Mouse (Mus musculus) brain, embryonic 14.5 days (tissue): ENCODE measurements around the gene Rab8a. TPM values are rescaled to one million over a fixed set of nuclear protein-coding genes. Genes with fewer than 3 reads are reported as not detected.
A peak's percentile ranks its signal among the peaks of the same experiment; 100 is the strongest.

ENCODE experiments used
- DNase-seq: peaks from one replicate; pipeline ENCODE4 v3.0.0-alpha.2; 2011; ENCODE audit warnings: low read depth
- CTCF ChIP-seq: fragments of 200-500 bp; IDR thresholded peaks from 2 replicates; pipeline ENCODE4 v1.5.1; 2012; ENCODE audit warnings: inconsistent platforms, mild to moderate bottlenecking, moderate library complexity, borderline replicate concordance; ENCODE audit not compliant: insufficient read depth, insufficient read length; ENCODE audit errors: extremely low read depth
- POLR2A ChIP-seq: fragments of 200-500 bp; IDR thresholded peaks from 2 replicates; pipeline ENCODE4 v1.6.1; 2012; ENCODE audit warnings: mild to moderate bottlenecking, inconsistent platforms, borderline replicate concordance; ENCODE audit not compliant: poor library complexity, insufficient read depth, insufficient read length, severe bottlenecking; ENCODE audit errors: extremely low read depth
- polyA plus RNA-seq: library from polyadenylated mRNA; depleted of rRNA; stranded (reverse); fragments of >200 nt; gene quantifications from 2 replicates; pipeline ENCODE4 v1.2.3, GENCODE M21; 2012

Rab8a gene
- polyA plus RNA-seq, 1 experiment, result 92.0 TPM

GRCm38 (mm10) chr8:72151418-72152078 lies 9.5 kb upstream of the Rab8a start:
- DNase-seq, result no peak
- TF ChIP-seq CTCF (no peak), POLR2A (no peak)

DNA sequence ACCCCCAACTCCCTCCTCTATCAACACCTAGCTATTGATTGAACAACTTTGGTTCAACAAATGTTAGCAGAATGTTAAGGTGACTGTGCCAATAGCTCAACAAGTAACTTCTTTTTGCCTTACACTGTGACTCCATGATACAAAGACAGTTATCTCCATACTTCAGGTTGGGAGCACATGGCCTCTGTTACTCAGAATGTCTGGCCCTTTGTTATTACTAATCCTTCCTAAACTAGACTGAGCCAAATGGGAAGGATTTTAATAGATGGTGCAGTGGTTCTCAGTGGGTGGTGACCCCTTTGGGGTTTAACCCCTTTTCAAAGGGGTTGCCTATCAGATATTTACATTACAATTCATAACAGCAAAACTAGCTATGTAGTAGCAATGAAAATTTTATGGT lies 7.6 kb upstream of the Rab8a start:
- no peak for DNase-seq
- TF ChIP-seq POLR2A, result no peak
- no peak for TF ChIP-seq CTCF

DNA sequence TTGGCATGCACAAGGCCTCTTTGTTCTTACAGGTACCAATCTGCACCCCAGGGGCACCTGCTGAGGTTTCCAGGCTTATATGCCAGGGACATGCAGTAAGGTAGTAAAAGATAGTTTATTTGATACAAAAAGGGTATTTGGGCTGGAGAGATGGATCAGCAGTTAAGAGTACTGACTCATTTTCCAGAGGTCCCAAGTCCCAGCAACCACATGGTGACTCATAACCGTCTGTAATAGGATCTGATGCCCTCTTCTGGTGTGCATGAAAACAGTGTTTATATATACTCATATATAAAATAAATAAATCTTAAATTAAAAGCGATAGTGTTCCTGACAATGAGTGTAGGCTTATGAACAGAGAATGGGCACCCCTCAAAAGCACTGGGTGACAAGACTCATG lies 2.9 kb upstream of the Rab8a start:
- no peak for TF ChIP-seq POLR2A
- TF ChIP-seq CTCF, result no peak
- DNase-seq, result no peak

DNA sequence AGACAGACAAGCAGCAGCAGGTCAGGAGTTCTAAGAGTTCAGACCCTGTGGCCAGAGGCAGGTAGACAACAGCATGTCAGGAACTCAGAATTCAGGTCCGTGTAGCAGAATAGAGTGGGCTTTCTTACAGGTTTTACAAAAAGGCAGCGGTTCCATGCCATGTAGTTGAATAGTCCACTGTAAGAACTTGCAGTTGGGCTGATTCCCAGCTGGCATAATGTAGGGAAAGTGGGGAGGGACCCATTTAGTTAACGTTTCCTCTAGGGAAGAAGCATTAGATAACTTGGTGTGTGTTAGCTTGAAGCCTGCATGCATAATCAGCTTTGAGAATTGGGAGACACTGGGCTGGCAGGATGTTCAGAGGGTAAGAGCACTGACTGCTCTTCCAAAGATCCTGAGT lies 2.3 kb upstream of the Rab8a start:
- peak; percentile 10 for DNase-seq
- TF ChIP-seq POLR2A, result no peak
- TF ChIP-seq CTCF, result no peak

DNA sequence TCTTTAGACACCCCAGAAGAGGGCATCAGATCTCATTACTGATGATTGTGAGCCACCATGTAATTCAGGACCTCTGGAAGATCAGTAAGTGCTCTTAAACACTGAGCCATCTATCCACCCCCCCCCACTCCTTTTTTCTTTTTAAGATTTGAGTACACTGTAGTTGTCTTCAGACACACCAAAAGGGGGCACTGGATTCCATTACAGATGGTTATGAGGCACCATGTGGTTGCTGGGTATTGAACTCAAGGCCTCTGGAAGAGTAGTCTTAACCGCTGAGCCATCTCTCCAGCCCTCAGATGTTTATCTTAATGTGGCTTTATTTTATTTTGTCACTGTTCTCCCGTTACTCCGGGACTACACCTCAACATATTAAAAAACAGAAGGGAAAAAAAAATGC lies 993 bp upstream of the Rab8a start:
- DNase-seq, result no peak
- TF ChIP-seq POLR2A (no peak), CTCF (no peak)

- no peak for DNase-seq
- TF ChIP-seq POLR2A (no peak), CTCF (no peak)
Observed at GRCm38 (mm10) chr8:72162821-72163220, 1.8 kb downstream of the Rab8a start.

GRCm38 (mm10) chr8:72169098-72169668 lies 8.2 kb downstream of the Rab8a start:
- no peak for TF ChIP-seq POLR2A
- no peak for TF ChIP-seq CTCF
- no peak for DNase-seq

DNA sequence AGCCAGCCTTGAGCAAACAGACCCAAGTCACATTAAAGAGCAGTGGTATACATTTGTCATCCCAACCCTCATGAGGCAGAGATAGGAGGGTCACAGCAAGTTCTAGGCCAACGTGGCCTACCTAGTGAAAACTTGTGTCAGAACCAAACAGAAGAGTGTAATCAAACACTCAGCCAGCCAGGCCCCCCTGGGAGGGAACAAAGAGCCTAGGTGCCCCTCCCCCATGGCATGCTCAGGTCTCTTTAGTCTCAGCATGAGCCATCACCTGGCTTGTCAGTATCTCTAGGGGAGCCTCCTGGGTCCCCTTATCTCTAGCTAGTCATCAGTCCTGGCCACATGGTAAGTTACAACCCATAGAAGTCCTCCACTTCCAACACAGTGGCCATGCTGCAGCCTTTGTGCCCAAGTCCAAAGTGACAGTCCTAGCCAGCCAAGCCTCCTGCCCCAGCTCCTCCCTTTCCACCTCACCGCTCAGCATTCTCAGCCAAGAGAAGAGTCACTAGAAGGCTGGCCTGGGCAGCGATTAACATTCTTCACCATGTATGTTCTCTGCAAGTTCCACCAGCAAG lies 8.8 kb downstream of the Rab8a start:
- no peak for DNase-seq
- TF ChIP-seq POLR2A, result no peak
- TF ChIP-seq CTCF, result no peak

DNA sequence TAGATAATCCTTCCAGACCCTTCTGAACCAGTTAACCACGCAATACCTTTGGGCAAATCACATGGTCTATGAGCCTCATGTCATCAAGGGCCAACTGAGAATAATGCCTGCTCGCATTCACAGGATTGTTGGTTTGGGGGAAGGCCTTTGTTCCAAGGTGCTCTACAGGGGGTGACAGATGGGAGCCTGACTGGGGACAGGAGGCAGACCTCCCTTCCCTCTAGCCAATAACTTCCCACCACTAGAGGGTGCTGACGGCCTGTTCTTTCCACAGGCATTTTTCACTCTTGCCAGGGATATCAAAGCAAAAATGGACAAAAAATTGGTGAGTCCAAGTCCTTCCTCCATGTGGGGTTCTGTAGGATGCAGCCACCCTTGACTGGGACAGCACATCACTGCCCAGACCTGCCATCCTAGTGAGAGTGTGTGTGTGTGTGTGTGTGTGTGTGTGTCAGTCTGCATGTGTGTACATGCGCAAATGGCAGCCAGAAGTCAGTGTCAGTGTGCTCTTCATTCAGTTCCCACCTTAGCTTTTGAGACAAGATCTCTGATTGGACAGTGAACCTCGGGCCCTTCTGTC lies 16.4 kb downstream of the Rab8a start:
- peak; percentile 75 for DNase-seq
- TF ChIP-seq CTCF (peak; percentile 74; the same call in 1 of the 2 replicates), POLR2A (no peak)

- DNase-seq, result peak; percentile 69
- TF ChIP-seq CTCF (no peak), POLR2A (no peak)
Observed at GRCm38 (mm10) chr8:72183554-72184202, 22.7 kb downstream of the Rab8a start.

GRCm38 (mm10) chr8:72187793-72188331 lies 26.9 kb downstream of the Rab8a start:
- no peak for DNase-seq
- TF ChIP-seq CTCF (no peak), POLR2A (no peak)

- no peak for TF ChIP-seq POLR2A
- TF ChIP-seq CTCF, result no peak
- no peak for DNase-seq
Observed at GRCm38 (mm10) chr8:72189417-72190214, 28.6 kb downstream of the Rab8a start, which contains the start of gene Hsh2d. Gene Hsh2d (plus strand): TSS chr8:72189638.
